ENCODE assay signal across 24 mouse cellular contexts in the genomic region with DNA sequence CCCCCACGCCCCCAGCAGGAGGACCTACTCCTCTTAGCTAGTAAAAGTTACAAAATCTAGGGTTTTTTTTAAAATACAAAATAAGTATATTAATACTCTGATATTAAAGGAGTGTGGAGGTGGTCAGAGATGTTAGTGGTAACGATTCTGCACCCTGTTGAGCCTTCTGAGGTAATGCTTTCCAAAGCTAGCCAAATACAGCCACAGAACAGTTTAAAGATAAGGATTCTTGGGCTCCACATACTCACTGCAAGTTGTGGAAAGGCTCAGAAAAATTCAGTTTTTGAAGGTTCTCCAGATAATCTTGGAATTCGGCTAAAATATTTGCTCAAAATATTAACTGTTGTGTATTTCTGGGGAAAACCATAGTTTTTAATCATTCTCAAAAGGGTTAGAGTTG.
DNase-seq lines count a peak whose midpoint lies in the region; ATAC-seq and TF ChIP-seq lines count a peak whose summit lies in the region.
"Had no signal": no experiment of that assay in that cellular context is flagged by ENCODE, and none has a peak within 500 bp of the region (broad histone marks: within the 10 kb centered on the region; RNA-seq: fewer than 3 reads in every experiment).

No protein-coding gene starts in this region.

- H3K36me3 ChIP-seq in kidney, postnatal 0 days (ENCODE audit: insufficient read depth, low read length): no peaks in the 10 kb centered on the region
- H3K36me3 ChIP-seq in G1E (replicated peaks): peaks cover 7% of the 10 kb centered on the region
- no peaks in the 10 kb centered on the region for H3K36me3 ChIP-seq in intestine, embryonic 14.5 days (ENCODE audit: control insufficient read depth, insufficient read depth, low read length)
- H3K36me3 ChIP-seq in liver, embryonic 16.5 days (ENCODE audit: control insufficient read depth, insufficient read depth): no peaks in the 10 kb centered on the region
- no peaks in the 10 kb centered on the region for H3K36me3 ChIP-seq in forebrain, embryonic 12.5 days (replicated peaks)
- H3K36me3 ChIP-seq: embryonic facial prominence, embryonic 15.5 days; limb, embryonic 10.5 days; midbrain, embryonic 15.5 days; neural tube, embryonic 12.5 days had no signal

- 0 out of 2 replicates have a peak overlapping the region, but pooled peaks have one; percentile 31 for H3K27ac ChIP-seq in kidney, postnatal 0 days
- H3K27ac ChIP-seq in intestine, embryonic 14.5 days (ENCODE audit: low read depth): 0 out of 2 replicates have a peak overlapping the region, but pooled peaks have one; percentile 40
- no peak overlapping the region for H3K27ac ChIP-seq in liver, embryonic 16.5 days (ENCODE audit: low read length)
- no peak overlapping the region for H3K27ac ChIP-seq in forebrain, embryonic 12.5 days
- H3K27ac ChIP-seq: embryonic facial prominence, embryonic 15.5 days; heart, adult 2 months; limb, embryonic 10.5 days; midbrain, embryonic 15.5 days; neural tube, embryonic 12.5 days had no signal

- no peaks in the 10 kb centered on the region for H3K27me3 ChIP-seq in kidney, postnatal 0 days (ENCODE audit: insufficient read depth, low read length)
- H3K27me3 ChIP-seq in G1E (ENCODE audit: insufficient read depth, low read length): no peaks in the 10 kb centered on the region
- no peaks in the 10 kb centered on the region for H3K27me3 ChIP-seq in intestine, embryonic 14.5 days (replicated peaks; ENCODE audit: control insufficient read depth, insufficient read depth, low read length)
- H3K27me3 ChIP-seq in liver, embryonic 16.5 days (ENCODE audit: control insufficient read depth, insufficient read depth, low read depth, low read length): no peaks in the 10 kb centered on the region
- no peaks in the 10 kb centered on the region for H3K27me3 ChIP-seq in forebrain, embryonic 12.5 days
- H3K27me3 ChIP-seq: embryonic facial prominence, embryonic 15.5 days; midbrain, embryonic 15.5 days; neural tube, embryonic 12.5 days; Patski had no signal

- ATAC-seq in kidney, postnatal 0 days (replicated peaks; ENCODE audit: low FRiP score, low read depth): no peak
- ATAC-seq in G1E (ENCODE audit: extremely low read depth, insufficient number of reproducible peaks, low FRiP score, poor library complexity, severe bottlenecking): peak; percentile 40; the same call in 1 of the 2 replicates
- ATAC-seq in intestine, embryonic 14.5 days (replicated peaks; ENCODE audit: low FRiP score, low TSS enrichment, low read depth): no peak
- ATAC-seq in liver, embryonic 16.5 days (ENCODE audit: low read depth): peak; percentile 50; the same call in 1 of the 2 replicates
- no peak for ATAC-seq in forebrain, embryonic 12.5 days (ENCODE audit: low FRiP score)
- ATAC-seq: CD4-positive, CD25-positive, alpha-beta regulatory T cell, adult 4 months; forebrain, embryonic 16.5 days; hindbrain, embryonic 16.5 days; midbrain, embryonic 15.5 days; Patski had no signal

- DNase-seq in kidney, postnatal 0 days (ENCODE audit: low spot score): no peak
- no peak for DNase-seq in kidney, postnatal 4 days
- no peak for DNase-seq in G1E (ENCODE audit: low spot score)
- DNase-seq in intestine, embryonic 14.5 days (ENCODE audit: low spot score): no peak
- no peak for DNase-seq in adrenal gland, postnatal 36 days
- DNase-seq: adrenal gland, postnatal 10 days; cerebellum, adult 8-10 months; gastrocnemius, postnatal 36 days; heart, adult 2 months; kidney, adult 18-20 months; lung, postnatal 36 days; right cerebral cortex, postnatal 14 days; spleen, adult 18-20 months; thymus, postnatal 14 days had no signal

- 76% methylated on average over 3 of the region's 3 CpGs for WGBS in kidney, postnatal 0 days
- 73% methylated on average over 3 of the region's 3 CpGs for WGBS in intestine, embryonic 14.5 days
- WGBS in liver, embryonic 16.5 days (ENCODE audit: insufficient replicate concordance): 25% methylated on average over 3 of the region's 3 CpGs
- WGBS in forebrain, embryonic 12.5 days: 62% methylated on average over 3 of the region's 3 CpGs

- no peak overlapping the region for H3K4me3 ChIP-seq in kidney, postnatal 0 days (replicated peaks; ENCODE audit: low read depth, low read length)
- H3K4me3 ChIP-seq in G1E (ENCODE audit: low read depth, low read length): no peak overlapping the region
- H3K4me3 ChIP-seq in intestine, embryonic 14.5 days (ENCODE audit: low read depth, low read length): no peak overlapping the region
- H3K4me3 ChIP-seq in liver, embryonic 16.5 days (ENCODE audit: low read depth, low read length): no peak overlapping the region
- H3K4me3 ChIP-seq in forebrain, embryonic 12.5 days (replicated peaks): no peak overlapping the region
- H3K4me3 ChIP-seq: embryonic facial prominence, embryonic 15.5 days; heart, adult 2 months; limb, embryonic 10.5 days; midbrain, embryonic 15.5 days; neural tube, embryonic 12.5 days had no signal

- 0 out of 2 replicates have a peak, but pooled peaks cover 5% of the 10 kb centered on the region for H3K4me1 ChIP-seq in kidney, postnatal 0 days (replicated peaks; ENCODE audit: insufficient read depth, low read length)
- H3K4me1 ChIP-seq in G1E (ENCODE audit: insufficient read depth, low read depth, low read length): peaks cover 42% of the 10 kb centered on the region
- H3K4me1 ChIP-seq in intestine, embryonic 14.5 days (replicated peaks; ENCODE audit: control insufficient read depth, insufficient read depth, low read length): peaks cover 13% of the 10 kb centered on the region
- peaks cover 25% of the 10 kb centered on the region for H3K4me1 ChIP-seq in liver, embryonic 16.5 days (ENCODE audit: control insufficient read depth, low read depth, low read length)
- no peaks in the 10 kb centered on the region for H3K4me1 ChIP-seq in forebrain, embryonic 12.5 days
- H3K4me1 ChIP-seq: embryonic facial prominence, embryonic 15.5 days; midbrain, embryonic 15.5 days; neural tube, embryonic 12.5 days had no signal

- H3K9me3 ChIP-seq in kidney, postnatal 0 days (replicated peaks; ENCODE audit: low read length): no peaks in the 10 kb centered on the region
- no peaks in the 10 kb centered on the region for H3K9me3 ChIP-seq in G1E (replicated peaks)
- no peaks in the 10 kb centered on the region for H3K9me3 ChIP-seq in intestine, embryonic 14.5 days (ENCODE audit: control insufficient read depth, low read length)
- no peaks in the 10 kb centered on the region for H3K9me3 ChIP-seq in liver, embryonic 16.5 days (replicated peaks; ENCODE audit: control insufficient read depth, low read length)
- no peaks in the 10 kb centered on the region for H3K9me3 ChIP-seq in forebrain, embryonic 12.5 days
- H3K9me3 ChIP-seq: embryonic facial prominence, embryonic 15.5 days; limb, embryonic 10.5 days; midbrain, embryonic 15.5 days; neural tube, embryonic 12.5 days had no signal

- no peak for TF ChIP-seq CTCF in kidney, postnatal 0 days (IDR thresholded peaks at IDR 0.05; ENCODE audit: low read depth)
- no peak for TF ChIP-seq CTCF in G1E (IDR thresholded peaks at IDR 0.05; ENCODE audit: low read depth, low read length)

- no peak overlapping the region for H3K9ac ChIP-seq in kidney, postnatal 0 days (ENCODE audit: low read depth, low read length)
- no peak overlapping the region for H3K9ac ChIP-seq in intestine, embryonic 14.5 days (ENCODE audit: low read length)
- H3K9ac ChIP-seq in liver, embryonic 16.5 days (ENCODE audit: low read depth, low read length): no peak overlapping the region
- no peak overlapping the region for H3K9ac ChIP-seq in forebrain, embryonic 12.5 days
- H3K9ac ChIP-seq: embryonic facial prominence, embryonic 15.5 days; midbrain, embryonic 15.5 days; neural tube, embryonic 12.5 days had no signal

- no peak overlapping the region for H3K4me2 ChIP-seq in kidney, postnatal 0 days (ENCODE audit: low read length)
- no peak overlapping the region for H3K4me2 ChIP-seq in intestine, embryonic 14.5 days (ENCODE audit: low read length)
- H3K4me2 ChIP-seq in liver, embryonic 16.5 days (ENCODE audit: low read depth, low read length): no peak overlapping the region
- no peak overlapping the region for H3K4me2 ChIP-seq in forebrain, embryonic 12.5 days
- H3K4me2 ChIP-seq: embryonic facial prominence, embryonic 15.5 days; midbrain, embryonic 15.5 days; neural tube, embryonic 12.5 days had no signal

Comparison
In these comparisons a context has a peak if more than half of its experiments do, and no peak if none do; other contexts are left out.
1. ATAC-seq: peak in G1E (single experiment) and liver, embryonic 16.5 days (single experiment); none in kidney, postnatal 0 days (single experiment), intestine, embryonic 14.5 days (single experiment) and forebrain, embryonic 12.5 days (single experiment).
2. H3K27ac ChIP-seq: peak in kidney, postnatal 0 days (single experiment) and intestine, embryonic 14.5 days (single experiment); none in liver, embryonic 16.5 days (single experiment) and forebrain, embryonic 12.5 days (single experiment).